Mouse (Mus musculus): Measurements from ENCODE around the gene Atp10b. TPM values are rescaled to one million over a fixed set of nuclear protein-coding genes. Genes with fewer than 3 reads are reported as not detected.
"Not testable (repeated sequence)": the region's sequence is repeated elsewhere in the genome, so short reads cannot be mapped to it uniquely, and the experiment has no call there.

Atp10b gene
- polyA plus RNA-seq, 2 experiments, result not detected

DNA sequence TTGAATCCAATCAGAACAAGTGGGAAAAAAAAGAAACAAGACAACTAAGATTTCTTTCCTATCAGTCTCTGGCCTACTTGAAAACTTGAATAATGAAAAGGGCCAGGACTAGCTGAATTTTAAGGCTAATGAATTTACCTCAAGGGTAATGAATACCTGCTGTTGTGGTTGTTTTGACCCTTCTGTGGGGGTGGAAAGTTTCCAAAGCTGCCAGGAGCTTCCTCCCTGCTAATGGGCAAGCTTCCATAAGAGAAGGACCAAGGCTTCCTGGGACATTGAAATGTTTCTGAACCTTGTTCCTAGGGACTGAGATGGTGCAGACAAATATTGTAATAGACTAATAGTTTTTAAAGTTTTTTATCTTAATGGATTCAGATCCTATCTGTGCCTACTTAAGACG, 6.9 kb upstream of the Atp10b start:
- H3K27ac ChIP-seq, result no peak overlapping the region
- no peaks in the 10 kb centered on the region for H3K36me3 ChIP-seq (replicated peaks; ENCODE audit: control insufficient read depth, insufficient read depth, low read depth)
- H3K27me3 ChIP-seq (ENCODE audit: control insufficient read depth, insufficient read depth, low read length), result no peaks in the 10 kb centered on the region
- H3K9me3 ChIP-seq (ENCODE audit: control insufficient read depth, low read length), result no peaks in the 10 kb centered on the region
- no peak overlapping the region for H3K4me3 ChIP-seq (ENCODE audit: insufficient read depth in 1 of 2, low read depth in 2 of 2, low read length in 2 of 2)
- DNase-seq (ENCODE audit: low read depth in 3 of 3, low spot score in 3 of 3), result no peak
- TF ChIP-seq CTCF (IDR thresholded peaks at IDR 0.05; ENCODE audit: low read depth) (no peak), EP300 (IDR thresholded peaks at IDR 0.05; ENCODE audit: low read depth) (no peak)
- WGBS (ENCODE audit: insufficient replicate concordance), result 49% methylated on average over 1 of the region's 1 CpGs
- ATAC-seq (ENCODE audit: insufficient read depth), result no peak
- H3K9ac ChIP-seq (replicated peaks), result no peak overlapping the region
- H3K4me1 ChIP-seq (replicated peaks; ENCODE audit: control insufficient read depth in 2 of 2, insufficient read depth in 2 of 2, low read length in 1 of 2), result no peaks in the 10 kb centered on the region
- no peak overlapping the region for H3K4me2 ChIP-seq (ENCODE audit: low read depth)

DNA sequence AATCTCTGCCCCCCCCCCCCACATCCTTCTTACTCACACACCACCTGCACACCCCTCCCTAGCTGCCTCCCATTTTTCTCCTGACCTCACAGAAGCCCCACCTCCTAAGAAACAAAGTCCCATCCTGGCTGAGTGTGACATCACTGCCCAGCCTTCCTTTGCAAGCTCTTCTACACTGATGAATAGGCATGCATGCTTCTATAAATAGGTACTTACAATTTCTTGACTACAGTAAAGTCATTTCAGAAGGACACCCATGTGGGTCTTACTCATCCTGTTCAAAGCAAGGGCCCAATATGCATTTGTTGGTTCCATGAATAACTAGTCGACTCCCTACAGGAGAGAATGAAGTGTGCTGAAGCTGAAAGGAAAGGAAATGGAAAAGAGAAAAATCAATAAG, 5.5 kb upstream of the Atp10b start:
- Histone ChIP-seq H3K27ac (no peak overlapping the region), H3K27me3 (ENCODE audit: control insufficient read depth, insufficient read depth, low read length) (no peaks in the 10 kb centered on the region), H3K36me3 (replicated peaks; ENCODE audit: control insufficient read depth, insufficient read depth, low read depth) (no peaks in the 10 kb centered on the region), H3K4me3 (ENCODE audit: insufficient read depth in 1 of 2, low read depth in 2 of 2, low read length in 2 of 2) (no peak overlapping the region), H3K4me1 (replicated peaks; ENCODE audit: control insufficient read depth in 2 of 2, insufficient read depth in 2 of 2, low read length in 1 of 2) (no peaks in the 10 kb centered on the region), H3K4me2 (ENCODE audit: low read depth) (no peak overlapping the region), H3K9ac (replicated peaks) (no peak overlapping the region), H3K9me3 (ENCODE audit: control insufficient read depth, low read length) (no peaks in the 10 kb centered on the region)
- 59% methylated on average over 1 of the region's 1 CpGs for WGBS (ENCODE audit: insufficient replicate concordance)
- TF ChIP-seq CTCF (IDR thresholded peaks at IDR 0.05; ENCODE audit: low read depth) (no peak), EP300 (IDR thresholded peaks at IDR 0.05; ENCODE audit: low read depth) (no peak)
- no peak for DNase-seq (ENCODE audit: low read depth in 3 of 3, low spot score in 3 of 3)
- no peak for ATAC-seq (ENCODE audit: insufficient read depth)

DNA sequence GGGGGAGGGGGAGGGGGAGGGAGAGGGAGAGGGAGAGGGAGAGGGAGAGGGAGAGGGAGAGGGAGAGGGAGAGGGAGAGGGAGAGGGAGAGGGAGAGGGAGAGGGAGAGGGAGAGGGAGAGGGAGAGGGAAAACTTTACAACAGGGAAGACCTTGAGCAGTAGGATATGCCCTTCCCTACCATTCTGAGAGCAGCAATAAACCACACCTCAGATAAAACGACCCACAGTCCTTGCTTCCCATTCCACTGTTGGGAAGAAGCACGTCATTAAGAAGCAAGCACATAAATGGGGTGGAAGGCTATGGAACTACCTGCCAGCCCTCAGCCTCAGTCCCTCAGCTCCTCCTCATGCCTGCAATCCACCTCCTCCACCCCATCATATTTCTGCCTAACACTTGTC, 4.8 kb upstream of the Atp10b start:
- H3K4me3 ChIP-seq (ENCODE audit: insufficient read depth in 1 of 2, low read depth in 2 of 2, low read length in 2 of 2); H3K36me3 ChIP-seq (replicated peaks; ENCODE audit: control insufficient read depth, insufficient read depth, low read depth); H3K9me3 ChIP-seq (ENCODE audit: control insufficient read depth, low read length); H3K4me1 ChIP-seq (replicated peaks; ENCODE audit: control insufficient read depth in 2 of 2, insufficient read depth in 2 of 2, low read length in 1 of 2); H3K27ac ChIP-seq; H3K4me2 ChIP-seq (ENCODE audit: low read depth); ATAC-seq (ENCODE audit: insufficient read depth); DNase-seq (ENCODE audit: low read depth in 3 of 3, low spot score in 3 of 3); H3K27me3 ChIP-seq (ENCODE audit: control insufficient read depth, insufficient read depth, low read length); H3K9ac ChIP-seq (replicated peaks): not testable (repeated sequence)
- 39% methylated on average over 2 of the region's 2 CpGs for WGBS (ENCODE audit: insufficient replicate concordance)

DNA sequence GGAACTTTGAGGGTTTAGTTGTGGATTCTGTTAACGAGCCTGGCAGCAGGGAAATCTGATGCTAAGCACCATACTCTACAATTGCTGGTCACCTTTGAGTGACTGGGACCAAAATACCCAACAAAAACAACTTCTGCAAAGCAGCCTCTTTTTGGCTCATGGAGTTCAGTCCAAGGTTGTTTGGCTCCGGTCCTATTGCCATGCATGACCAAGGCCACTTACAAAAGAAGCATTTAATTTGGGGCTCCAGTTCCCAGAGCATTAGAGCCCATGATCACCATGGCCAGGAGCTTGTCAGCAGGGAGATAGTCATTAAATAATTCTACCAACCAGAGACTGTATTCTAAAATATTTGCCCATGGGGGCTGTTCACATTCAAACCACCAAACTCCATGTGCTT, 2.3 kb upstream of the Atp10b start:
- TF ChIP-seq EP300 (IDR thresholded peaks at IDR 0.05; ENCODE audit: low read depth) (no peak), CTCF (IDR thresholded peaks at IDR 0.05; ENCODE audit: low read depth) (no peak)
- H3K4me1 ChIP-seq (replicated peaks; ENCODE audit: control insufficient read depth in 2 of 2, insufficient read depth in 2 of 2, low read length in 1 of 2), result no peaks in the 10 kb centered on the region
- no peak overlapping the region for H3K4me2 ChIP-seq (ENCODE audit: low read depth)
- DNase-seq (ENCODE audit: low read depth in 3 of 3, low spot score in 3 of 3) (no peak), ATAC-seq (ENCODE audit: insufficient read depth) (no peak)
- H3K27me3 ChIP-seq (ENCODE audit: control insufficient read depth, insufficient read depth, low read length), result no peaks in the 10 kb centered on the region
- no peaks in the 10 kb centered on the region for H3K9me3 ChIP-seq (ENCODE audit: control insufficient read depth, low read length)
- no peaks in the 10 kb centered on the region for H3K36me3 ChIP-seq (replicated peaks; ENCODE audit: control insufficient read depth, insufficient read depth, low read depth)
- 42% methylated on average over 2 of the region's 2 CpGs for WGBS (ENCODE audit: insufficient replicate concordance)
- no peak overlapping the region for H3K9ac ChIP-seq (replicated peaks)
- no peak overlapping the region for H3K27ac ChIP-seq
- no peak overlapping the region for H3K4me3 ChIP-seq (ENCODE audit: insufficient read depth in 1 of 2, low read depth in 2 of 2, low read length in 2 of 2)

DNA sequence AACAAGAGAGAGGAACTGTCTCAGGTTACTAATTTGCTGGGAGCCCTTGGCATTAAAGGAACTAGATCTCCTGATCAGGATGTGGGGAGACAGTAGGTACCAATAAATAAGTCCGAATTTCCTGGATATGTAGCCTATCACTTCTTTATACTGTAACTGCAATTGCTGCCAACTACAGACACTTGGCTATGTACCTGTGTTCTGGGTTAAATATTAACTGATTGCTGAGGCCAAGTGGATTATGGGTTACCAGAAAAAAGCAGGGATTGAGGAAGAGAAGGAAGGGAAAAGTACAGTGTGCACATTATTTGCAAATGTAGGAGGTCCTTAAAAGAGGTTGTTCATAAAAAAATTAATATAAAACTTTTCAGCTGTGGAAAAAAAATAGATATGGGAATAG, 1.3 kb upstream of the Atp10b start:
- Histone ChIP-seq H3K9ac (replicated peaks) (no peak overlapping the region), H3K9me3 (ENCODE audit: control insufficient read depth, low read length) (no peaks in the 10 kb centered on the region), H3K27me3 (ENCODE audit: control insufficient read depth, insufficient read depth, low read length) (no peaks in the 10 kb centered on the region), H3K4me2 (ENCODE audit: low read depth) (no peak overlapping the region), H3K4me3 (ENCODE audit: insufficient read depth in 1 of 2, low read depth in 2 of 2, low read length in 2 of 2) (no peak overlapping the region), H3K36me3 (replicated peaks; ENCODE audit: control insufficient read depth, insufficient read depth, low read depth) (no peaks in the 10 kb centered on the region), H3K27ac (no peak overlapping the region), H3K4me1 (replicated peaks; ENCODE audit: control insufficient read depth in 2 of 2, insufficient read depth in 2 of 2, low read length in 1 of 2) (no peaks in the 10 kb centered on the region)
- WGBS (ENCODE audit: insufficient replicate concordance), result 51% methylated on average over 1 of the region's 1 CpGs
- TF ChIP-seq EP300 (IDR thresholded peaks at IDR 0.05; ENCODE audit: low read depth), result no peak
- ATAC-seq (ENCODE audit: insufficient read depth), result no peak
- no peak for DNase-seq (ENCODE audit: low read depth in 3 of 3, low spot score in 3 of 3)

DNA sequence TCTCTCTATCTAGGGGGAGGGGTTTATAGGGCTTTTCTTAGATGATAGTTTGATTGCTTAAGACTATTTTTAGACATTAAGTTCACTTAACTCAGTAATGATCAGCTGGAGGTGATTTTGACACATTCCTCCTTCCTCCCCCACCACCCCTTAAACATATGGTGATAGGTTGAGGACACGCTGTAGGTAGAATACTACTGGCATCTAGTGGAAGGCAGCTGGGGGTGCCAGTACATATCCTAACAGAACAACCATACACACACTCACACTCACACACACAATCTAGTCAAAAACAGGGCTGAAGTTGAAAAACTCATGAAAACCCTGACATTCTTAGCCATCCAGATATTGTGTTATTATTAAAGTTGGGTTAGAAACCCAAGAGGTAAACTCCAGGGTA, 5.3 kb downstream of the Atp10b start:
- 58% methylated on average over 1 of the region's 1 CpGs for whole genome bisulfite sequencing (ENCODE audit: insufficient replicate concordance)
- DNase-seq (ENCODE audit: low read depth in 3 of 3, low spot score in 3 of 3) (no peak), ATAC-seq (ENCODE audit: insufficient read depth) (no peak)

More for the DNA sequence above, 5.3 kb downstream of the Atp10b start:
- Histone ChIP-seq H3K9me3 (ENCODE audit: control insufficient read depth, low read length) (no peaks in the 10 kb centered on the region), H3K27me3 (ENCODE audit: control insufficient read depth, insufficient read depth, low read length) (no peaks in the 10 kb centered on the region), H3K4me2 (ENCODE audit: low read depth) (no peak overlapping the region), H3K4me3 (ENCODE audit: insufficient read depth in 1 of 2, low read depth in 2 of 2, low read length in 2 of 2) (no peak overlapping the region), H3K9ac (replicated peaks) (no peak overlapping the region), H3K27ac (no peak overlapping the region), H3K4me1 (replicated peaks; ENCODE audit: control insufficient read depth in 2 of 2, insufficient read depth in 2 of 2, low read length in 1 of 2) (no peaks in the 10 kb centered on the region), H3K36me3 (replicated peaks; ENCODE audit: control insufficient read depth, insufficient read depth, low read depth) (no peaks in the 10 kb centered on the region)
- TF ChIP-seq EP300 (IDR thresholded peaks at IDR 0.05; ENCODE audit: low read depth) (no peak), CTCF (IDR thresholded peaks at IDR 0.05; ENCODE audit: low read depth) (no peak)

Measured in liver, embryonic 14.5 days (tissue).